Mouse (Mus musculus): ENCODE measurements around the gene Osbpl7. TPM values are rescaled to one million over a fixed set of nuclear protein-coding genes. Genes with fewer than 3 reads are reported as not detected.
A peak's percentile ranks its signal among the peaks of the same experiment; 100 is the strongest.

Gene Osbpl7
- total RNA-seq (2021): 10 to 100 TPM; 16.3 to 17.7 TPM
- long read RNA-seq, transcript Osbpl7-201 (23 exons, 3,771 nt): major isoform, 7 of 13 reads
- long read RNA-seq, partial matches to known transcripts: 3 of 13 reads
- long read RNA-seq, other reads (novel, unspliced or antisense): 3 of 13 reads

GRCm38 (mm10) chr11:97050216-97050943 is at the start of gene Osbpl7:
TSS of gene Osbpl7 (plus strand) at chr11:97050628.
- peak; percentile 81 to 82 for DNase-seq (ENCODE audit: low spot score in 2 of 2)

GRCm38 (mm10) chr11:97003170-97003569 is 47.3 kb upstream of the Osbpl7 start:
- no peak for DNase-seq (ENCODE audit: low spot score in 2 of 2)

GRCm38 (mm10) chr11:97007093-97007794 is 43.2 kb upstream of the Osbpl7 start:
- DNase-seq (ENCODE audit: low spot score in 2 of 2): no peak

GRCm38 (mm10) chr11:97009198-97009790 is 41.1 kb upstream of the Osbpl7 start:
- DNase-seq (ENCODE audit: low spot score in 2 of 2): no peak

- no peak for DNase-seq (ENCODE audit: low spot score in 2 of 2)
Observed at GRCm38 (mm10) chr11:97013121-97013670, 37.2 kb upstream of the Osbpl7 start, which contains the start of gene Sp6. TSS of gene Sp6 (plus strand) at chr11:97013394.

- no peak for DNase-seq (ENCODE audit: low spot score in 2 of 2)
Observed at GRCm38 (mm10) chr11:97017696-97018582, 32.5 kb upstream of the Osbpl7 start.

GRCm38 (mm10) chr11:97018583-97019344 is 31.7 kb upstream of the Osbpl7 start:
- DNase-seq (ENCODE audit: low spot score in 2 of 2): no peak

GRCm38 (mm10) chr11:97019345-97019708 is 31.1 kb upstream of the Osbpl7 start:
- no peak for DNase-seq (ENCODE audit: low spot score in 2 of 2)

GRCm38 (mm10) chr11:97021121-97021765 is 29.2 kb upstream of the Osbpl7 start:
- DNase-seq (ENCODE audit: low spot score in 2 of 2): no peak

GRCm38 (mm10) chr11:97021873-97022484 is 28.4 kb upstream of the Osbpl7 start:
- DNase-seq (ENCODE audit: low spot score in 2 of 2): peak; percentile 30 to 55

- no peak for DNase-seq (ENCODE audit: low spot score in 2 of 2)
Observed at GRCm38 (mm10) chr11:97024977-97025376, 25.5 kb upstream of the Osbpl7 start.

- peak; percentile 65 to 82 for DNase-seq (ENCODE audit: low spot score in 2 of 2)
Observed at GRCm38 (mm10) chr11:97025721-97026344, 24.6 kb upstream of the Osbpl7 start.

- DNase-seq (ENCODE audit: low spot score in 2 of 2): peak; percentile 66 to 84
Observed at GRCm38 (mm10) chr11:97029686-97030417, 20.6 kb upstream of the Osbpl7 start, which contains the start of gene Scrn2. TSS of gene Scrn2 (plus strand) at chr11:97029938.

- DNase-seq (ENCODE audit: low spot score in 2 of 2): no peak
Observed at GRCm38 (mm10) chr11:97030426-97030825, 20.0 kb upstream of the Osbpl7 start.

GRCm38 (mm10) chr11:97031977-97032376 is 18.5 kb upstream of the Osbpl7 start:
- DNase-seq (ENCODE audit: low spot score in 2 of 2): no peak

- no peak for DNase-seq (ENCODE audit: low spot score in 2 of 2)
Observed at GRCm38 (mm10) chr11:97032499-97032898, 17.9 kb upstream of the Osbpl7 start.

- no peak for DNase-seq (ENCODE audit: low spot score in 2 of 2)
Observed at GRCm38 (mm10) chr11:97033781-97034180, 16.6 kb upstream of the Osbpl7 start.

GRCm38 (mm10) chr11:97036141-97036540 is 14.3 kb upstream of the Osbpl7 start:
- no peak for DNase-seq (ENCODE audit: low spot score in 2 of 2)
